Mouse (Mus musculus) small intestine, adult 2 months (tissue): ENCODE data around the gene Cd38.

Experiments used
- CTCF ChIP-seq: fragments of 200-500 bp; IDR thresholded peaks from 2 replicates; pipeline ENCODE4 v1.5.1; 2012; ENCODE audit warnings: low read depth, mild to moderate bottlenecking, control low read depth, inconsistent platforms, low read length, moderate library complexity, mixed read lengths; ENCODE audit not compliant: insufficient replicate concordance, insufficient read length; ENCODE audit errors: extremely low read depth
- POLR2A ChIP-seq: fragments of 200-500 bp; IDR thresholded peaks from 2 replicates; pipeline ENCODE4 v1.6.1; 2012; ENCODE audit warnings: low read depth, mild to moderate bottlenecking, control low read depth, inconsistent platforms, low read length, moderate library complexity

DNA sequence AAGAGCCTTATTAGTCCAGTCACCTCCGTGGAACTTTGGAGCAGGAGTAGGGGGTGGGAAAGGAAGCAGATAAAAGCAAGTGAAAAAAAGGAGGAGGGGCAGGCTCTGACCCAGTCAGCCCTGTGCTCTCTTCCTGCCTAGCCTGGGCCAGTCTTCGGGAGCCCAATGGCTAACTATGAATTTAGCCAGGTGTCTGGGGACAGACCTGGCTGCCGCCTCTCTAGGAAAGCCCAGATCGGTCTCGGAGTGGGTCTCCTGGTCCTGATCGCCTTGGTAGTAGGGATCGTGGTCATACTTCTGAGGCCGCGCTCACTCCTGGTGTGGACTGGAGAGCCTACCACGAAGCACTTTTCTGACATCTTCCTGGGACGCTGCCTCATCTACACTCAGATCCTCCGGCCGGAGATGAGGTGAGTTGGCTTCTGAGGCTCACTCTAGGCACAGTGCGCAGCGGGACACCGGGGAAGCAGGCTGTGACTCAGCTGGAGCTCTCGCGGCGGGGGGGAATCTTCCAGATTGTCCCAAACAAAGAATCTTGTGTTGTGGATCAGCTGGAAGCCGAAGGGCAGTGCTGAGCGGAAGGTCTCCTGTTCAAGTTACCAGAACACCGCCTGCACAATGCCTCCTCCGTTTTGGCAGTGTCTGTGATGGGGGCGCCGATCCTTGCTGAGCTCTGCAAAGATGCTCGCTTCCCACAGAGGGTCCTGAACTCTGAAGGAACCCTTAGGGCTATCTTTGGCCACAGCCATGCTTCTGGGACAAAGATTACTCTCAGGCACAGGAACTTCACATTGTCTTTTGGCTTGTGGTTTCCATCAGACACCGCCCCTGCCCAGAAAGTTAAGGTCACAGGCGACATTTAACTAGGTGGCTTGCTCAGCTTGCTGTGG lies 603 bp downstream of the Cd38 start:
- TF ChIP-seq CTCF (no peak), POLR2A (peak; percentile 87)
